In the genomic region with DNA sequence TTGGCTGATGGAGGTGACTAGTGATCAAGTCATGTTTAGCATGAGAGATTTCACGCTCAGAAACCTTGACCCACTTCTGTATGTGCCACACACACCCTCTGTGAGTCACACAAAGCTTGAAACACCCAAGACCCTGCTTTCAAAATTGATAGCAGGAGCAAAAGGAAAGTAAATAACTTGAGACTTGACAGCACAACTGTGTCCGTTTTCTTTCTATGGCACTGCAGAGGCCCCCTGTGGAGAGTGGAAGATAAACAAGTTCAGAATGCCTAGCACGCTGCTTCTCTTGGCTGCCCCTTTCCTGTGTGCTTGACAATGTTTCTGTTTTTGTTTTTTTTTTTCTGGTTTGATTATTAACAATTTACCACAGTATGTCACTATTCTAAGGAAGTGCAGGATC, we compare ENCODE assay signal across 12 mouse cellular contexts. TPM values are rescaled to one million over a fixed set of nuclear protein-coding genes. Genes with fewer than 3 reads are reported as not detected.
DNase-seq lines count a peak whose midpoint lies in the region; ATAC-seq lines count a peak whose summit lies in the region.
"Had no signal": no experiment of that assay in that cellular context is flagged by ENCODE, and none has a peak within 500 bp of the region (broad histone marks: within the 10 kb centered on the region; RNA-seq: fewer than 3 reads in every experiment).

No protein-coding gene starts in this region.

- peak; percentile 87 for DNase-seq in heart, adult 11 months
- no peak for DNase-seq in heart, postnatal 14 days
- DNase-seq in 416B (ENCODE audit: low read depth): peak; percentile 77
- DNase-seq in lung, postnatal 36 days: peak; percentile 59
- no peak for DNase-seq in right cerebral cortex, postnatal 4 days
- no peak for DNase-seq in left cerebral cortex, postnatal 25 days (ENCODE audit: low spot score in 2 of 2)
- DNase-seq: cerebellum, postnatal 36 days; gastrocnemius, postnatal 25 days had no signal

- ATAC-seq in common myeloid progenitor, adult 5-6 weeks (replicated peaks; ENCODE audit: low read depth, poor library complexity, severe bottlenecking): peak; percentile 42
- no peak for ATAC-seq in cerebellum, adult (ENCODE audit: insufficient number of reproducible peaks, low FRiP score, low TSS enrichment)

- intact Hi-C loops in heart, postnatal 14 days (cut with DNase I): no loop called here
- intact Hi-C loops in left cerebral cortex, postnatal 25 days (cut with DNase I): no loop called here

RNA-seq across cellular contexts. Expression of a gene that starts 8.5 kb away (rescaled TPM):
- total RNA-seq in heart, postnatal 14 days (2021): 1 to 10 TPM; 2.4 to 3.4 TPM
- 58.3 and 68.1 TPM in 2 replicates for total RNA-seq in common myeloid progenitor, adult 5-6 weeks (2017)
- under 1 TPM; 0.34 to 0.78 TPM for total RNA-seq in left cerebral cortex, postnatal 25 days (2021)

RNA-seq across cellular contexts. Expression of a gene that starts 20.9 kb away (rescaled TPM):
- total RNA-seq in heart, postnatal 14 days (2021): under 1 TPM; 0.14 to 0.46 TPM
- total RNA-seq in common myeloid progenitor, adult 5-6 weeks (2017): 190 and 320 TPM in 2 replicates
- total RNA-seq in left cerebral cortex, postnatal 25 days (2021): under 1 TPM in 1 of 2 experiments, not detected in 1; 0.21 TPM
- total RNA-seq: ES-E14 had no signal

RNA-seq across cellular contexts. Expression of a gene that starts 29.8 kb away (rescaled TPM):
- 1 to 10 TPM; 1.2 to 1.4 TPM for total RNA-seq in heart, postnatal 14 days (2021)
- total RNA-seq in common myeloid progenitor, adult 5-6 weeks (2017): not detected in 2 replicates
- total RNA-seq in left cerebral cortex, postnatal 25 days (2021): not detected
- total RNA-seq: ES-E14; gastrocnemius, postnatal 25 days; left cerebral cortex, postnatal 36 days had no signal

RNA-seq across cellular contexts. Expression of a gene that starts 33.8 kb away (rescaled TPM):
- total RNA-seq in heart, postnatal 14 days (2021): 1 to 10 TPM; 5.2 to 6.6 TPM
- total RNA-seq in common myeloid progenitor, adult 5-6 weeks (2017): 22.4 and 24.8 TPM in 2 replicates
- 1 to 10 TPM in 1 of 2 experiments, under 1 TPM in 1; 0.89 to 1.4 TPM for total RNA-seq in left cerebral cortex, postnatal 25 days (2021)

RNA-seq across cellular contexts. Expression of a gene that starts 57.2 kb away (rescaled TPM):
- total RNA-seq in heart, postnatal 14 days (2021): not detected
- not detected in 2 replicates for total RNA-seq in common myeloid progenitor, adult 5-6 weeks (2017)
- not detected for total RNA-seq in left cerebral cortex, postnatal 25 days (2021)
- total RNA-seq: ES-E14; gastrocnemius, postnatal 25 days; left cerebral cortex, postnatal 36 days had no signal

Comparison
In these comparisons a context has a peak if more than half of its experiments do, and no peak if none do; other contexts are left out.
1. DNase-seq: peak in heart, adult 11 months (single experiment), 416B (single experiment) and lung, postnatal 36 days (single experiment); none in heart, postnatal 14 days (0 of 2), right cerebral cortex, postnatal 4 days (single experiment) and left cerebral cortex, postnatal 25 days (0 of 2).
2. RNA of a gene that starts 8.5 kb away (total RNA-seq): 58.3 to 68.1 TPM in common myeloid progenitor, adult 5-6 weeks; 2.4 to 3.4 TPM in heart, postnatal 14 days and 0.34 to 0.78 TPM in left cerebral cortex, postnatal 25 days; every median in the first group is over 10 times any median in the second.
3. RNA of a gene that starts 20.9 kb away (total RNA-seq): 190 to 320 TPM in common myeloid progenitor, adult 5-6 weeks; 0.21 TPM in left cerebral cortex, postnatal 25 days and 0.14 to 0.46 TPM in heart, postnatal 14 days; every median in the first group is over 100 times any median in the second.